10 mouse cellular contexts compared by ENCODE assay signal in genomic region chr13:75877907-75878306, GRCm38 (mm10). TPM values are rescaled to one million over a fixed set of nuclear protein-coding genes. Genes with fewer than 3 reads are reported as not detected.
DNase-seq lines count a peak whose midpoint lies in the region; ATAC-seq and TF ChIP-seq lines count a peak whose summit lies in the region.
"Had no signal": no experiment of that assay in that cellular context is flagged by ENCODE, and none has a peak within 500 bp of the region (broad histone marks: within the 10 kb centered on the region; RNA-seq: fewer than 3 reads in every experiment).

No protein-coding gene starts in this region.

- H3K4me1 ChIP-seq in kidney, adult 2 months (ENCODE audit: control insufficient read depth, insufficient read depth, low read length), result no peaks in the 10 kb centered on the region
- H3K4me1 ChIP-seq in kidney, embryonic 15.5 days, result no peaks in the 10 kb centered on the region

- no peaks in the 10 kb centered on the region for H3K9me3 ChIP-seq in kidney, embryonic 15.5 days (replicated peaks)

- H3K36me3 ChIP-seq in kidney, adult 2 months (ENCODE audit: control insufficient read depth, insufficient read depth, low read length), result no peaks in the 10 kb centered on the region
- H3K36me3 ChIP-seq in kidney, embryonic 15.5 days, result peaks cover 59% of the 10 kb centered on the region

- no peak overlapping the region for H3K27ac ChIP-seq in kidney, adult 2 months (ENCODE audit: insufficient read depth, low read depth, low read length)
- no peak overlapping the region for H3K27ac ChIP-seq in kidney, embryonic 15.5 days
- H3K27ac ChIP-seq: macrophage had no signal

- H3K4me3 ChIP-seq in kidney, adult 2 months (ENCODE audit: insufficient read depth, low read depth, low read length), result no peak overlapping the region
- no peak overlapping the region for H3K4me3 ChIP-seq in kidney, embryonic 15.5 days (replicated peaks)
- H3K4me3 ChIP-seq: erythroblast, embryonic 14.5 days had no signal

- no peaks in the 10 kb centered on the region for H3K27me3 ChIP-seq in kidney, adult 2 months (replicated peaks; ENCODE audit: control insufficient read depth, insufficient read depth, low read length)
- H3K27me3 ChIP-seq in kidney, embryonic 15.5 days, result no peaks in the 10 kb centered on the region

- H3K4me2 ChIP-seq in kidney, embryonic 15.5 days, result no peak overlapping the region

- TF ChIP-seq POLR2A in kidney, adult 2 months (IDR thresholded peaks at IDR 0.05; ENCODE audit: low read depth, low read length), result no peak

- no peak overlapping the region for H3K9ac ChIP-seq in kidney, embryonic 15.5 days

- peak; percentile 28; the same call in 1 of the 2 replicates for TF ChIP-seq CTCF in kidney, adult 2 months (conservative IDR thresholded peaks at IDR 0.05; ENCODE audit: insufficient read depth, insufficient read length, low read depth, low read length)

- ATAC-seq in kidney, embryonic 15.5 days (replicated peaks; ENCODE audit: low FRiP score), result no peak
- peak; percentile 89 for ATAC-seq in CD4-positive, CD25-positive, alpha-beta regulatory T cell, adult 4 months

- peak; percentile 69 for DNase-seq in kidney, adult 2 months
- DNase-seq in WW6 (ENCODE audit: low read depth, low spot score), result peak; percentile 16
- DNase-seq in embryo, embryonic 9.5 days (ENCODE audit: extremely low spot score), result peak; percentile 40
- peak; percentile 39 to 79 for DNase-seq in layer of hippocampus, adult 18-20 months (ENCODE audit: low spot score in 2 of 2)
- DNase-seq in naive thymus-derived CD4-positive, alpha-beta T cell, adult 2 months (ENCODE audit: low read depth), result peak; percentile 68
- DNase-seq in testis, postnatal 14 days (ENCODE audit: low spot score), result no peak

RNA-seq across cellular contexts. Expression of gene Glrx, which starts 38.2 kb away (rescaled TPM):
- 47.1 and 56.4 TPM in 2 replicates for polyA plus RNA-seq in kidney, adult 2 months (2012; rRNA removed)
- polyA plus RNA-seq in kidney, embryonic 15.5 days (2015; fragmentation: Nextera tagmentation; extraction: Ambion mirVana), result 38.6 and 43.3 TPM in 2 replicates
- 100 to 1,000 TPM; 240 to 300 TPM for polyA plus RNA-seq in CD4-positive, CD25-positive, alpha-beta regulatory T cell, adult 4 months (2017; shearing (Covaris generic))
- total RNA-seq in layer of hippocampus, adult 18-20 months (2021), result 10 to 100 TPM; 42.9 to 43.3 TPM
